Mouse (Mus musculus): Measurements from ENCODE around the gene Atp13a5.

The Atp13a5 gene

GRCm38 (mm10) chr16:29378458-29378857 is at the start of gene Atp13a5:
Gene Atp13a5, minus strand, starts transcription at chr16:29378732.
- no peak for DNase-seq

GRCm38 (mm10) chr16:29414822-29415221 is 36.3 kb upstream of the Atp13a5 start:
- no peak for DNase-seq

GRCm38 (mm10) chr16:29407319-29407718 is 28.8 kb upstream of the Atp13a5 start:
- no peak for DNase-seq

- peak; percentile 47 for DNase-seq
These were observed 20.5 kb upstream of the Atp13a5 start for GRCm38 (mm10) chr16:29399079-29399478.

- DNase-seq = no peak
These were observed 6.2 kb upstream of the Atp13a5 start for GRCm38 (mm10) chr16:29384781-29385180.

- DNase-seq = no peak
These were observed 3.9 kb downstream of the Atp13a5 start for GRCm38 (mm10) chr16:29374636-29375035.

GRCm38 (mm10) chr16:29331351-29332044 is 47.0 kb downstream of the Atp13a5 start:
- no peak for DNase-seq

GRCm38 (mm10) chr16:29330948-29331347 is 47.6 kb downstream of the Atp13a5 start:
- no peak for DNase-seq

- DNase-seq = no peak
These were observed 49.3 kb downstream of the Atp13a5 start for GRCm38 (mm10) chr16:29329213-29329612.

- DNase-seq = no peak
These were observed 50.6 kb downstream of the Atp13a5 start for GRCm38 (mm10) chr16:29327910-29328309.

- no peak for DNase-seq
These were observed 53.2 kb downstream of the Atp13a5 start for GRCm38 (mm10) chr16:29325233-29325919.

- no peak for DNase-seq
These were observed 57.8 kb downstream of the Atp13a5 start for GRCm38 (mm10) chr16:29320717-29321116.

GRCm38 (mm10) chr16:29315391-29315790 is 63.1 kb downstream of the Atp13a5 start:
- no peak for DNase-seq

- DNase-seq = no peak
These were observed 63.5 kb downstream of the Atp13a5 start for GRCm38 (mm10) chr16:29314991-29315390.

- no peak for DNase-seq
These were observed 80.9 kb downstream of the Atp13a5 start for GRCm38 (mm10) chr16:29297555-29298021.

- DNase-seq = peak; percentile 18
These were observed 97.8 kb downstream of the Atp13a5 start for GRCm38 (mm10) chr16:29280691-29281090.

GRCm38 (mm10) chr16:29254325-29254724 is 124.2 kb downstream of the Atp13a5 start:
- no peak for DNase-seq

GRCm38 (mm10) chr16:29235951-29236350 is 142.6 kb downstream of the Atp13a5 start:
- DNase-seq = peak; percentile 4

GRCm38 (mm10) chr16:29216395-29217295 is 161.9 kb downstream of the Atp13a5 start:
- DNase-seq = no peak

GRCm38 (mm10) chr16:29209605-29210411 is 168.7 kb downstream of the Atp13a5 start, which contains the start of gene Hrasls:
Gene Hrasls, plus strand, starts transcription at chr16:29209695.
- peak; percentile 66 for DNase-seq

GRCm38 (mm10) chr16:29208841-29209240 is 169.7 kb downstream of the Atp13a5 start:
- peak; percentile 53 for DNase-seq

GRCm38 (mm10) chr16:29205581-29205980 is 173.0 kb downstream of the Atp13a5 start:
- DNase-seq = no peak
